Mouse (Mus musculus) brain, embryonic 14.5 days (tissue): ENCODE data around the gene St3gal5.

Experiments used
- CTCF ChIP-seq: fragments of 200-500 bp; IDR thresholded peaks from 2 replicates; pipeline ENCODE4 v1.5.1; 2012; ENCODE audit warnings: inconsistent platforms, mild to moderate bottlenecking, moderate library complexity, borderline replicate concordance; ENCODE audit not compliant: insufficient read depth, insufficient read length; ENCODE audit errors: extremely low read depth
- POLR2A ChIP-seq: fragments of 200-500 bp; IDR thresholded peaks from 2 replicates; pipeline ENCODE4 v1.6.1; 2012; ENCODE audit warnings: mild to moderate bottlenecking, inconsistent platforms, borderline replicate concordance; ENCODE audit not compliant: poor library complexity, insufficient read depth, insufficient read length, severe bottlenecking; ENCODE audit errors: extremely low read depth

DNA sequence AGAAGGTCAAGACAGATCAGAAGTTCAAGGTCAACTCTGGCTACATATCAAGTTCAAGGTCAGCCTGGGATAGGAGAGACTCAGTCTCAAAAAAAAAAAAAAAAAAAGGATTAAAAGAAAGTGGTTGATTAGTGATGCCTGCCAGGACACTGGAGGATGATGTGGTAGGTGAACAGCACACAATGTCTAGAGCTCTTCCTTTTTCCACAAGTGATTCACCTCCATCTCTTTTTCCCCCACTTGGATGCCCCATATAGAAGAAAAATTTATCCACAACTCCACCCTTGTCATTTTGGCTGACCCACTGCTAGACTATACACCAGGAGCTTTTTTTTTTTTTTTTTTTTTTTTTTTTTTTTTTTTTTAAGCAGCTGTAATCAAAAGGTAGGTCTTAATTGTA, 100.1 kb downstream of the St3gal5 start:
- TF ChIP-seq CTCF (no peak), POLR2A (no peak)
